Mouse (Mus musculus): ENCODE data around the gene Skil. TPM values are rescaled to one million over a fixed set of nuclear protein-coding genes. Genes with fewer than 3 reads are reported as not detected.

Gene Skil
- polyA plus RNA-seq (2014; fragmentation: Illumina TruSeq; extraction: RNeasy Lipid Tissue Mini Kit (QIAGEN cat#74804); ENCODE audit: low replicate concordance): 101 TPM

GRCm38 (mm10) chr3:31094531-31095178 is at the start of gene Skil:
Gene Skil, plus strand, starts transcription at chr3:31095058.

GRCm38 (mm10) chr3:31149706-31150105 is 54.8 kb downstream of the Skil start, which contains the start of gene Cldn11:
Gene Cldn11, plus strand, starts transcription at chr3:31149920.

Other genes with a start within 250 kb of the Skil start
- 70.9 TPM for gene Gpr160, start 239.1 kb upstream of the Skil start, polyA plus RNA-seq (2014; fragmentation: Illumina TruSeq; extraction: RNeasy Lipid Tissue Mini Kit (QIAGEN cat#74804); ENCODE audit: low replicate concordance)
- 26.4 TPM for gene Phc3, start 125.6 kb upstream of the Skil start, polyA plus RNA-seq (2014; fragmentation: Illumina TruSeq; extraction: RNeasy Lipid Tissue Mini Kit (QIAGEN cat#74804); ENCODE audit: low replicate concordance)
- 57.2 TPM for gene Prkci, start 99.3 kb upstream of the Skil start, polyA plus RNA-seq (2014; fragmentation: Illumina TruSeq; extraction: RNeasy Lipid Tissue Mini Kit (QIAGEN cat#74804); ENCODE audit: low replicate concordance)
- gene Cldn11, start 54.9 kb downstream of the Skil start, polyA plus RNA-seq (2014; fragmentation: Illumina TruSeq; extraction: RNeasy Lipid Tissue Mini Kit (QIAGEN cat#74804); ENCODE audit: low replicate concordance): 0.30 TPM
- gene Slc7a14, start 215.3 kb downstream of the Skil start, polyA plus RNA-seq (2014; fragmentation: Illumina TruSeq; extraction: RNeasy Lipid Tissue Mini Kit (QIAGEN cat#74804); ENCODE audit: low replicate concordance): 0.67 TPM